Mouse (Mus musculus) spleen, postnatal 4 days (tissue): ENCODE measurements around the gene Cabp7.

Experiments used
- DNase-seq, 2 experiments: peaks; one replicate each; pipeline ENCODE4 v3.0.0; 2022; ENCODE audit warnings: low spot score in 2 of 2

Gene Cabp7

GRCm38 (mm10) chr11:4704072-4704964 is 42.3 kb downstream of the Cabp7 start, which contains the start of the genes Uqcr10 and Zmat5:
Gene Uqcr10 (minus strand): TSS chr11:4704342.
Gene Zmat5 (plus strand): TSS chr11:4704678.
- peak; percentile 92 to 97 for DNase-seq

GRCm38 (mm10) chr11:4703688-4704071 is 42.9 kb downstream of the Cabp7 start:
- DNase-seq: no peak

- DNase-seq: peak in 1 of 2 experiments; percentile 55
Measured at GRCm38 (mm10) chr11:4700726-4701125, 45.9 kb downstream of the Cabp7 start.

GRCm38 (mm10) chr11:4697043-4697983 is 49.3 kb downstream of the Cabp7 start:
- no peak for DNase-seq

- no peak for DNase-seq
Measured at GRCm38 (mm10) chr11:4692162-4692561, 54.4 kb downstream of the Cabp7 start.

- no peak for DNase-seq
Measured at GRCm38 (mm10) chr11:4691213-4691612, 55.4 kb downstream of the Cabp7 start.

- DNase-seq: no peak
Measured at GRCm38 (mm10) chr11:4690353-4690752, 56.2 kb downstream of the Cabp7 start.

- DNase-seq: no peak
Measured at GRCm38 (mm10) chr11:4688632-4689380, 57.8 kb downstream of the Cabp7 start.

GRCm38 (mm10) chr11:4687874-4688273 is 58.7 kb downstream of the Cabp7 start:
- no peak for DNase-seq

GRCm38 (mm10) chr11:4687027-4687426 is 59.6 kb downstream of the Cabp7 start:
- no peak for DNase-seq
